ENCODE assay signal across 8 mouse cellular contexts in the genomic region with DNA sequence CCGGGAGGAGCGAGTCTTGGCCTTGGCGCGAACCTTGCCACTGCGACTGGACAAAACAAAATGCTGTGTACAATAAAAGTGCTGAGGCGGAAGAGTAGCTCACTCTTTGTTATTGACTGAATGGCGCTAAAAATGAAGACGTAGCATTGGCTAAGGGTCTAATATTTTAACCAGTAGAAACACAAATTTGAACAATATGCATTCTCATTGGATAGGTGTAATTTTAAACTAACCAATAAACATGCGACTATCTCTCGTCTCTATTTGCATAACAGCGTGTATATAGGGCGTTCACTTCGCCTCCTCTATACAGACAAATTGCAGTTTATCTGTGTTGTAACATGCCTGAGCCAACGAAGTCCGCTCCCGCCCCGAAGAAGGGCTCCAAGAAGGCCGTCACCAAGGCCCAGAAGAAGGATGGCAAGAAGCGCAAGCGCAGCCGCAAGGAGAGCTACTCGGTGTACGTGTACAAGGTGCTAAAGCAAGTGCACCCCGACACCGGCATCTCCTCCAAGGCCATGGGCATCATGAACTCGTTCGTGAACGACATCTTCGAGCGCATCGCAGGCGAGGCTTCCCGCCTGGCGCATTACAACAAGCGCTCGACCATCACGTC. TPM values are rescaled to one million over a fixed set of nuclear protein-coding genes. Genes with fewer than 3 reads are reported as not detected.
DNase-seq lines count a peak whose midpoint lies in the region; ATAC-seq lines count a peak whose summit lies in the region.
"Not testable (repeated sequence)": the region's sequence is repeated elsewhere in the genome, so short reads cannot be mapped to it uniquely, and the experiment has no call there.

Hist1h2bm (plus strand) TSS at position 288 of the 616 bp plus-strand sequence.

- H3K9me3 ChIP-seq in heart, embryonic 13.5 days; kidney, embryonic 16.5 days (ENCODE audit: low read length); limb, embryonic 15.5 days; midbrain, embryonic 16.5 days (replicated peaks; ENCODE audit: control insufficient read depth, low read length, poor library complexity, severe bottlenecking): not testable (repeated sequence)

- peak; percentile 77 for ATAC-seq in erythroid progenitor cell, adult 5-6 weeks (replicated peaks; ENCODE audit: low FRiP score, poor library complexity, severe bottlenecking)
- ATAC-seq in heart, embryonic 13.5 days (ENCODE audit: extremely low read depth, insufficient number of reproducible peaks, low FRiP score, low TSS enrichment), result peak; percentile 82
- ATAC-seq in kidney, embryonic 16.5 days (ENCODE audit: low FRiP score, low TSS enrichment), result peak; percentile 98
- ATAC-seq in limb, embryonic 15.5 days (ENCODE audit: insufficient number of reproducible peaks, low FRiP score, low TSS enrichment, low read depth), result peak; percentile 96
- ATAC-seq in midbrain, embryonic 16.5 days, result peak; percentile 98

- WGBS in heart, embryonic 13.5 days, result 1% methylated on average over 37 of the region's 37 CpGs
- under 1% methylated on average over 34 of the region's 37 CpGs for WGBS in kidney, embryonic 16.5 days
- WGBS in limb, embryonic 15.5 days, result under 1% methylated on average over 37 of the region's 37 CpGs
- under 1% methylated on average over 37 of the region's 37 CpGs for WGBS in midbrain, embryonic 16.5 days

- peak within 1 kb of the TSS; percentile 55 for H3K4me3 ChIP-seq in brown adipose tissue, adult 24 weeks (ENCODE audit: insufficient read depth, low read depth, low read length)
- peak within 1 kb of the TSS; percentile 50 for H3K4me3 ChIP-seq in heart, embryonic 13.5 days
- peak within 1 kb of the TSS; percentile 47 for H3K4me3 ChIP-seq in kidney, embryonic 16.5 days (ENCODE audit: low read length)
- peak within 1 kb of the TSS; percentile 44 for H3K4me3 ChIP-seq in limb, embryonic 15.5 days
- peak within 1 kb of the TSS; percentile 45 for H3K4me3 ChIP-seq in midbrain, embryonic 16.5 days (ENCODE audit: low read depth, low read length)

- not testable (repeated sequence) for H3K27me3 ChIP-seq in heart, embryonic 13.5 days (replicated peaks); kidney, embryonic 16.5 days (ENCODE audit: insufficient read depth, low read length); limb, embryonic 15.5 days; midbrain, embryonic 16.5 days (ENCODE audit: control insufficient read depth, insufficient read depth, low read depth, low read length)

- H3K4me2 ChIP-seq in heart, embryonic 13.5 days, result peak within 1 kb of the TSS; percentile 70
- peak within 1 kb of the TSS; percentile 65 for H3K4me2 ChIP-seq in kidney, embryonic 16.5 days (replicated peaks; ENCODE audit: low read depth, low read length)
- H3K4me2 ChIP-seq in limb, embryonic 15.5 days, result peak within 1 kb of the TSS; percentile 58
- peak within 1 kb of the TSS; percentile 67 for H3K4me2 ChIP-seq in midbrain, embryonic 16.5 days (ENCODE audit: low read length)

- not testable (repeated sequence) for H3K36me3 ChIP-seq in heart, embryonic 13.5 days; kidney, embryonic 16.5 days (ENCODE audit: insufficient read depth, low read length); limb, embryonic 15.5 days; midbrain, embryonic 16.5 days (ENCODE audit: control insufficient read depth, insufficient read depth, low read length)

- H3K27ac ChIP-seq in brown adipose tissue, adult 24 weeks (replicated peaks; ENCODE audit: low read depth, low read length), result not testable (repeated sequence)
- H3K27ac ChIP-seq in heart, embryonic 13.5 days (replicated peaks), result peak within 1 kb of the TSS; percentile 87
- H3K27ac ChIP-seq in kidney, embryonic 16.5 days (ENCODE audit: low read length), result peak within 1 kb of the TSS; percentile 86
- peak within 1 kb of the TSS; percentile 87 for H3K27ac ChIP-seq in limb, embryonic 15.5 days
- H3K27ac ChIP-seq in midbrain, embryonic 16.5 days (ENCODE audit: low read length), result peak within 1 kb of the TSS; percentile 82

- DNase-seq in CD4-positive, CD25-positive, alpha-beta regulatory T cell, adult 2 months (ENCODE audit: low read depth, low spot score), result peak; percentile 87
- DNase-seq in spleen, postnatal 36 days (ENCODE audit: low spot score in 2 of 2), result peak; percentile 73 to 85

- not testable (repeated sequence) for H3K4me1 ChIP-seq in brown adipose tissue, adult 24 weeks (ENCODE audit: control insufficient read depth, insufficient read depth, insufficient read length, low read length)
- peaks cover 35% of the 10 kb centered on the region for H3K4me1 ChIP-seq in heart, embryonic 13.5 days
- peaks cover 28% of the 10 kb centered on the region for H3K4me1 ChIP-seq in kidney, embryonic 16.5 days (ENCODE audit: insufficient read depth, low read length)
- peaks cover 17% of the 10 kb centered on the region for H3K4me1 ChIP-seq in limb, embryonic 15.5 days
- H3K4me1 ChIP-seq in midbrain, embryonic 16.5 days (ENCODE audit: control insufficient read depth, insufficient read depth, low read length), result peaks cover 20% of the 10 kb centered on the region

- H3K9ac ChIP-seq in heart, embryonic 13.5 days, result peak within 1 kb of the TSS; percentile 82
- H3K9ac ChIP-seq in kidney, embryonic 16.5 days (replicated peaks; ENCODE audit: low read length), result peak within 1 kb of the TSS; percentile 67
- H3K9ac ChIP-seq in limb, embryonic 15.5 days, result peak within 1 kb of the TSS; percentile 23; the same call in 1 of the 2 replicates
- H3K9ac ChIP-seq in midbrain, embryonic 16.5 days (ENCODE audit: low read depth, low read length), result peak within 1 kb of the TSS; percentile 58

RNA-seq across cellular contexts. Expression of gene Hist1h2bm, which starts in this region (rescaled TPM):
- polyA plus RNA-seq in brown adipose tissue, adult 24 weeks (2012; ENCODE audit: insufficient read depth, insufficient read length, missing spikeins), result not detected in 2 replicates
- total RNA-seq in erythroid progenitor cell, adult 5-6 weeks (2015; ENCODE audit: low replicate concordance), result 396 and 580 TPM in 2 replicates
- total RNA-seq in erythroid progenitor cell, adult 5-6 weeks (2017; ENCODE audit: low replicate concordance), result 1,330 and 1,438 TPM in 2 replicates
- 1.5 TPM in 2 replicates for polyA plus RNA-seq in heart, embryonic 13.5 days (2015; fragmentation: Nextera tagmentation; extraction: Ambion mirVana)
- polyA plus RNA-seq in kidney, embryonic 16.5 days (2015; fragmentation: Nextera tagmentation; extraction: Ambion mirVana), result 4.3 and 4.4 TPM in 2 replicates
- polyA plus RNA-seq in limb, embryonic 15.5 days (2015; fragmentation: Nextera tagmentation; extraction: Ambion mirVana), result 2.5 and 4.5 TPM in 2 replicates
- polyA plus RNA-seq in midbrain, embryonic 16.5 days (2015; fragmentation: Nextera tagmentation; extraction: Ambion mirVana), result 1.2 and 1.4 TPM in 2 replicates

Comparison
In these comparisons a context has a peak if more than half of its experiments do, and no peak if none do; other contexts are left out.
1. H3K9ac ChIP-seq: peak in every context shown above with its lines; median percentile 82 in heart, embryonic 13.5 days; 67 in kidney, embryonic 16.5 days; 58 in midbrain, embryonic 16.5 days; 23 in limb, embryonic 15.5 days.